Mouse (Mus musculus) adrenal gland, postnatal 0 days (tissue): ENCODE measurements around the gene Gm3646. TPM values are rescaled to one million over a fixed set of nuclear protein-coding genes. Genes with fewer than 3 reads are reported as not detected.

Experiments
- polyA plus RNA-seq: library from polyadenylated mRNA; unstranded; fragments of >200 nt; fragmentation: Nextera tagmentation; extraction: Ambion mirVana; gene quantifications from 2 replicates; pipeline ENCODE4 v1.2.1, GENCODE M21; 2015

The Gm3646 gene
- polyA plus RNA-seq = 0.60 TPM in 1 of 2 replicates, not detected in the other

GRCm38 (mm10) chr1:39805243-39805979 is at the start of gene Gm3646:
Gm3646 (minus strand) TSS chr1:39805332.

Other genes with a start within 250 kb of the Gm3646 start
- gene Rnf149, start 227.9 kb downstream of the Gm3646 start, polyA plus RNA-seq = 40.2 and 61.6 TPM in 2 replicates
- gene Creg2, start 153.9 kb downstream of the Gm3646 start, polyA plus RNA-seq = 0.59 and 2.7 TPM in 2 replicates
- 0.30 and 0.59 TPM in 2 replicates for gene Rfx8, start 84.3 kb downstream of the Gm3646 start, polyA plus RNA-seq
- gene Map4k4, start 95.6 kb upstream of the Gm3646 start, polyA plus RNA-seq = 14.6 and 18.1 TPM in 2 replicates